ENCODE assay signal across 8 mouse cellular contexts in genomic region chr5:115560336-115560905, GRCm38 (mm10). TPM values are rescaled to one million over a fixed set of nuclear protein-coding genes. Genes with fewer than 3 reads are reported as not detected.
DNase-seq lines count a peak whose midpoint lies in the region; ATAC-seq and TF ChIP-seq lines count a peak whose summit lies in the region.

No protein-coding gene starts in this region.

- no peak for DNase-seq in gastrocnemius, adult 2 months
- DNase-seq in gastrocnemius, postnatal 10 days = no peak
- DNase-seq in ES-E14 (ENCODE audit: low read depth, low spot score) = no peak
- no peak for DNase-seq in hindbrain, embryonic 10.5 days (ENCODE audit: low spot score)
- DNase-seq in liver, postnatal 0 days = no peak
- DNase-seq in cerebellum, adult 9-10 months = no peak
- no peak for DNase-seq in ovary, postnatal 14 days (ENCODE audit: low spot score)

- no peak for ATAC-seq in liver, postnatal 0 days
- ATAC-seq in activated CD4-positive, CD25-positive, alpha-beta regulatory T cell, adult 4 months = no peak

- peak overlapping the region; percentile 80 for H3K4me3 ChIP-seq in gastrocnemius, adult 2 months
- H3K4me3 ChIP-seq in ES-E14 (ENCODE audit: insufficient read depth in 1 of 2, low read depth in 1 of 2, low read length in 2 of 2, poor library complexity in 1 of 2, severe bottlenecking in 1 of 2) = peak overlapping the region; percentile 75 to 99
- H3K4me3 ChIP-seq in hindbrain, embryonic 10.5 days = peak overlapping the region; percentile 96
- H3K4me3 ChIP-seq in liver, postnatal 0 days (ENCODE audit: low read depth, low read length) = peak overlapping the region; percentile 71

- H3K36me3 ChIP-seq in ES-E14 (ENCODE audit: control insufficient read depth, insufficient read depth, low read length, poor library complexity, severe bottlenecking) = peaks cover 25% of the 10 kb centered on the region
- H3K36me3 ChIP-seq in hindbrain, embryonic 10.5 days = peaks cover 40% of the 10 kb centered on the region
- H3K36me3 ChIP-seq in liver, postnatal 0 days (replicated peaks; ENCODE audit: insufficient read depth, low read length) = peaks cover 39% of the 10 kb centered on the region

- no peaks in the 10 kb centered on the region for H3K9me3 ChIP-seq in ES-E14 (ENCODE audit: control insufficient read depth, insufficient read depth, low read depth, low read length)
- no peaks in the 10 kb centered on the region for H3K9me3 ChIP-seq in hindbrain, embryonic 10.5 days
- H3K9me3 ChIP-seq in liver, postnatal 0 days (ENCODE audit: low read length) = no peaks in the 10 kb centered on the region

- H3K4me2 ChIP-seq in liver, postnatal 0 days (ENCODE audit: low read depth, low read length) = peak overlapping the region; percentile 77

- no peak for TF ChIP-seq EP300 in liver, postnatal 0 days (IDR thresholded peaks at IDR 0.05; ENCODE audit: low read depth)

- in situ Hi-C loops in ES-E14 (cut with MboI; ENCODE audit: low sequenced_read_pairs in 2 of 2, unreplicated experiment in 2 of 2) = no loop called here

- no peak for TF ChIP-seq CTCF in gastrocnemius, adult 2 months (IDR thresholded peaks at IDR 0.05)
- no peak for TF ChIP-seq CTCF in liver, postnatal 0 days (IDR thresholded peaks at IDR 0.05; ENCODE audit: low read depth)

- peak overlapping the region; percentile 100 for H3K9ac ChIP-seq in ES-E14 (ENCODE audit: insufficient read depth, low read depth, low read length, poor library complexity, severe bottlenecking)
- H3K9ac ChIP-seq in liver, postnatal 0 days (replicated peaks) = peak overlapping the region; percentile 84

- peak overlapping the region; percentile 97 for H3K27ac ChIP-seq in gastrocnemius, adult 2 months
- no peak overlapping the region; the same call in 1 of the 2 replicates for H3K27ac ChIP-seq in ES-E14 (ENCODE audit: insufficient read depth, low read depth, low read length, poor library complexity, severe bottlenecking)
- peak overlapping the region; percentile 98 for H3K27ac ChIP-seq in hindbrain, embryonic 10.5 days
- peak overlapping the region; percentile 83 for H3K27ac ChIP-seq in liver, postnatal 0 days (ENCODE audit: low read depth)

- WGBS in hindbrain, embryonic 10.5 days = 41% methylated on average over 13 of the region's 13 CpGs
- WGBS in liver, postnatal 0 days (ENCODE audit: insufficient replicate concordance) = 26% methylated on average over 13 of the region's 13 CpGs

- no peaks in the 10 kb centered on the region for H3K27me3 ChIP-seq in hindbrain, embryonic 10.5 days (ENCODE audit: insufficient read depth, poor library complexity, severe bottlenecking)
- no peaks in the 10 kb centered on the region for H3K27me3 ChIP-seq in liver, postnatal 0 days (ENCODE audit: insufficient read depth, low read length)

- intact Hi-C loops in gastrocnemius, adult 2 months (cut with DNase I) = no loop called here

- H3K4me1 ChIP-seq in ES-E14 (ENCODE audit: control insufficient read depth in 2 of 2, insufficient read depth in 2 of 2, low read length in 2 of 2, poor library complexity in 1 of 2) = no peaks in the 10 kb centered on the region; a peak in 1 of 4 replicates
- H3K4me1 ChIP-seq in hindbrain, embryonic 10.5 days (replicated peaks) = peaks cover 45% of the 10 kb centered on the region
- peaks cover 29% of the 10 kb centered on the region for H3K4me1 ChIP-seq in liver, postnatal 0 days (ENCODE audit: insufficient read depth)

TF ChIP-seq in ES-E14, 5 proteins besides CTCF, POLR2A, EP300 and RAD21:
- TF ChIP-seq ZC3H11A (IDR thresholded peaks at IDR 0.05; ENCODE audit: borderline replicate concordance, low read depth, low read length) (no peak), MAFK (IDR thresholded peaks at IDR 0.05; ENCODE audit: insufficient read depth, low read depth, low read length) (no peak), HCFC1 (IDR thresholded peaks at IDR 0.05; ENCODE audit: borderline replicate concordance, insufficient read depth, low read length) (no peak), CHD2 (IDR thresholded peaks at IDR 0.05; ENCODE audit: low read depth, low read length) (no peak)

RNA-seq across cellular contexts. Expression of gene Rplp0, which starts 1.2 kb away (rescaled TPM):
- total RNA-seq in gastrocnemius, adult 2 months (2021) = 100 to 1,000 TPM; 567 to 689 TPM
- total RNA-seq in gastrocnemius, postnatal 10 days (2021) = 100 to 1,000 TPM; 938 to 959 TPM
- 2,284 and 2,327 TPM in 2 replicates for total RNA-seq in ES-E14 (2012; rRNA removed)
- 1,124 and 1,374 TPM in 2 replicates for polyA plus RNA-seq in hindbrain, embryonic 10.5 days (2016; fragmentation: Nextera tagmentation; extraction: Ambion mirVana)
- 793 and 822 TPM in 2 replicates for polyA plus RNA-seq in liver, postnatal 0 days (2015; fragmentation: Nextera tagmentation; extraction: Ambion mirVana)
- 1,000 to 10,000 TPM; 4,414 to 4,537 TPM for polyA plus RNA-seq in activated CD4-positive, CD25-positive, alpha-beta regulatory T cell, adult 4 months (2017; shearing (Covaris generic))

RNA-seq across cellular contexts. Expression of gene Gcn1l1, which starts 4.6 kb away (rescaled TPM):
- 10 to 100 TPM; 31.3 to 31.9 TPM for total RNA-seq in gastrocnemius, adult 2 months (2021)
- 10 to 100 TPM; 33.4 to 41.7 TPM for total RNA-seq in gastrocnemius, postnatal 10 days (2021)
- 112 and 163 TPM in 2 replicates for total RNA-seq in ES-E14 (2012; rRNA removed)
- 56.9 and 57.5 TPM in 2 replicates for polyA plus RNA-seq in hindbrain, embryonic 10.5 days (2016; fragmentation: Nextera tagmentation; extraction: Ambion mirVana)
- polyA plus RNA-seq in liver, postnatal 0 days (2015; fragmentation: Nextera tagmentation; extraction: Ambion mirVana) = 7.7 and 10.3 TPM in 2 replicates
- polyA plus RNA-seq in activated CD4-positive, CD25-positive, alpha-beta regulatory T cell, adult 4 months (2017; shearing (Covaris generic)) = 10 to 100 TPM; 22.2 to 30.6 TPM

RNA-seq across cellular contexts. Expression of gene Pxn, which starts 53.9 kb away (rescaled TPM):
- 10 to 100 TPM; 79.2 to 95.2 TPM for total RNA-seq in gastrocnemius, adult 2 months (2021)
- 100 to 1,000 TPM; 107 to 130 TPM for total RNA-seq in gastrocnemius, postnatal 10 days (2021)
- total RNA-seq in ES-E14 (2012; rRNA removed) = 25.5 and 29.4 TPM in 2 replicates
- polyA plus RNA-seq in hindbrain, embryonic 10.5 days (2016; fragmentation: Nextera tagmentation; extraction: Ambion mirVana) = 32.6 and 42.6 TPM in 2 replicates
- 14.9 and 16.3 TPM in 2 replicates for polyA plus RNA-seq in liver, postnatal 0 days (2015; fragmentation: Nextera tagmentation; extraction: Ambion mirVana)
- 10 to 100 TPM; 14.5 to 21.0 TPM for polyA plus RNA-seq in activated CD4-positive, CD25-positive, alpha-beta regulatory T cell, adult 4 months (2017; shearing (Covaris generic))
